Mouse (Mus musculus) spleen, postnatal 14 days (tissue): ENCODE results near the gene Acp4.
"Not testable (repeated sequence)": the region's sequence is repeated elsewhere in the genome, so short reads cannot be mapped to it uniquely, and the experiment has no call there.

Experiments
- DNase-seq, 2 experiments: peaks; one replicate each; pipeline ENCODE4 v3.0.0; 2021 to 2022; ENCODE audit warnings: low spot score in 2 of 2

The Acp4 gene

DNA sequence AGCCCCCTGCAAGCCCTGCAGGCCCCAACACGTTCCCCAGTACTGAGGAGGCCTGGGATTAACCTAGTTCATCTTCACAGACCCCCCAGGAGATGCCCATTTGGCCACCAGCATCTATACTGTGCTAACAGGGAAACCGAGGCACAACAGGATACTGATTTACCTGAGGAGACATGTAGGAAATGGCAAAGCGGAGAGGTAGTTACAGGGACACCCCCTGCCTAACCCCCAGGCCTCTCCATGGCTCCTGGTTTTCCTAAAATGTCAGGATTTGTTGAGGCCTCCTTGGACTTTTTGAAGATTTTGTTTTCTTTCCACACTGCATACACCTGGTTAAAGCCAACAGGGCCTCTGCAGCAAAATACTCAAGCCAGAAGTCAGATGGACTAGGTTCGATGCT lies at the start of gene Acp4:
Gene Acp4, minus strand, starts transcription at position 101 of the 400 bp plus-strand sequence.
- DNase-seq: no peak

DNA sequence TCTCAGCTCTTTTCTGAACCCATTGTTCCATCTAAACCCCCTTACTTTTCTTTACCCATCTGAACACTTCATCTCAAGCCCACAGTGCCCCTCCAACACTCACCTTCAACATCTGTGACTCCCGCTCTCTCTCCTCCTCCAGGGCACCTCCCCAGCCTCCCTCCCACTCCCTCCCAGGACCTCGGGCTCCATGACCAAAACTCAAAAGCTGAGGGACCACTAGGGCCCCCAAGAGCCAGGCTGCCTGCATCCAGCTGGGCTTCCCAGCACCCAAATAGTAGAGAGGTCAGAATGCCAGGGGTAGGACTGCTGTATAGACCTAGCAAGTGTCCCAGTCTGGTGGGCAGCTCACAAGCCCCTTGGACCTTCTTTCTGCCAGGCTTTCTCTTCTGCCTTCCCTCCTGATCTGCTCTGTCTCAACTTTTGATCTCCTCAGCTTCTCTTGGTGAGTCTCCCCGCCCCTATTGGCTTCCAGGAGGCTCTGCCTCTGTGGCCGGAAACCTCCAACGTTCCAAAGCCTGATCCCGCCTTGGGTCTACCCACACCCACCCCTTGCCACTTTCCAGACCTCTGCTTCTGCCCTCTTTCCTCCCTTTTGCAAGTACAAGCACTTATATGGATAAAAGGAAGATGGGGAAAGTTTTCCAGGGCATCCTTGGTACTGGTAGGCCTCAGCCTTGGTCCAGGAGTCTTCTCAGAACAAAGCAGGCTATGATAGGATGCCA lies 49.5 kb upstream of the Acp4 start, which contains the start of gene Clec11a:
Gene Clec11a, minus strand, starts transcription at position 387 of the 725 bp plus-strand sequence.
- DNase-seq: no peak

DNA sequence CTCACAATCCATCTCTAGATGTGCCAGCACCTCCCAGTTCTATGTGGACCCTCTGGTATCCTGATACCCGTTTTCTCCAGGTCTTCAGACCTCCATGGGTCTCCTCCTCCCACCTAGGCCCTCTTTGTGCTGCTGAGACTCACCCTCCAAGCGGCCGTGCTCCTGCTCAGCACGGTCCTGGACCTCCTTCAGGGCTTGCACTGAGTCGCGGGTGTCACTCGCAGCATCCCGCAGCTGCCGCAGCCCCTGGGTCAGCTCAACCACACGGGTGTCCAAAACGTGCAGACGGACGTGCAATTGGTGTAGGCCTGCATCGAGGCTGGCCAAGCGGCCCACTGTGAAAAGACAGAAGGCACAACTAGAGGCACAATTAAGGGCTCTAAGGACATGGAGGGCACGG lies 48.5 kb upstream of the Acp4 start:
- no peak for DNase-seq

DNA sequence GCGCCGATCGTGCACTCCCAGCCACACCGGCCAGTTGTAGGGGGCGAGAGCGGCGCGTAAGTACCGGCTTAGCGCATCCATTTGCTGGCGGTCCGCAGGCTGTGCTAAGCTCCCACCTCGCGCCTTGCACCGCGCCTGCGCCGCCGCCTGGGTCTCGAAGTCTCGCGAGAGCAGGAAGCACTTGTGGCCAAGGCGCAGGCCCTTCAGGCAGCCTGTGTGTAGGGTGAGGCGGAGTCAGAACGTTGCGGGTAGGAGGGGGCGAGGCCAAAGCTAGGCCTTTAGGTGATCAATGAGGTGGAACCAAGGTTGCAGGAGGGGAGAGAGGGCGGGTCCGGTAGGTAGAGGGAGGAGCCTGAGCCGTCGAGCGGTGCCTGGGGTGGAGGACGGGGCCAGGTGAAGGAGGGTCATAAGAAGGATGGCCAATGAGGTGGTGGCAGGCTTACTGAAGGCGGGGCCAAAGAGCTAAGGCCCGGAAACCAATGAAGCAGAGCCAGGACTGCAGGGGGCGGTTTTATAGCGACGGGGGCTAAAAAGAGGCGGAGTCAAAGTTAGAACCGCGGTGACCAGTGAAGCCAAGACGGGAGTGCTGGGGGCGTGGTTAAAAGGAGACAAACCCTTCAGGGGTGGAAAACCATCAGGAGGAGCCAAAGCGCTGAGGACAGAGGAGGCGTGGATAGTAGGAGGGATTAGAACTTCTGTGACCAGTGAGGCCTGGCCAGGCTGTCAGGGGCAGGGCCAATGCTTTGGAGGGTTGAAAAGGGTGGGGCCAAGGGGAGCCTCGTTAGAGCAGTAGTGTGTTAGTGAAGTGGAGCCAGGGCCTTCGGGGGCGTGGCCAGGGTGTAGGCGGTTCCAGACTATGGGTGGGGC lies 47.8 kb upstream of the Acp4 start:
- DNase-seq: peak; percentile 75 to 84

DNA sequence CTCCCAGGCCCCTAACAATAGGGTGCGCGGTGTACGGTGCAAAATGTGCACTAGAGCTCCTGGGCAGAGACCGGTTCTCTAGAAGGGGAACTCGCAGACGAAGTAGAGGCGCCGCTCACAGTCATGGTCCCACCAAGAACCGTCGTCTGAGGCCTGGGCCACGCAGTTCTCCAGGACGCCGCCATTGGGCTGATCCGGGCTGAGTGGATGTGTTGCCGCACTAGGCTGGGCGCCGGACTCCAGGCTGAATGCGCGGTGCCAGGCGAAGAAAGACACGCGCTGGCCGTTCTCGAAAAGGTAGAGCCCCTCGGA lies 47.2 kb upstream of the Acp4 start:
- DNase-seq: no peak

DNA sequence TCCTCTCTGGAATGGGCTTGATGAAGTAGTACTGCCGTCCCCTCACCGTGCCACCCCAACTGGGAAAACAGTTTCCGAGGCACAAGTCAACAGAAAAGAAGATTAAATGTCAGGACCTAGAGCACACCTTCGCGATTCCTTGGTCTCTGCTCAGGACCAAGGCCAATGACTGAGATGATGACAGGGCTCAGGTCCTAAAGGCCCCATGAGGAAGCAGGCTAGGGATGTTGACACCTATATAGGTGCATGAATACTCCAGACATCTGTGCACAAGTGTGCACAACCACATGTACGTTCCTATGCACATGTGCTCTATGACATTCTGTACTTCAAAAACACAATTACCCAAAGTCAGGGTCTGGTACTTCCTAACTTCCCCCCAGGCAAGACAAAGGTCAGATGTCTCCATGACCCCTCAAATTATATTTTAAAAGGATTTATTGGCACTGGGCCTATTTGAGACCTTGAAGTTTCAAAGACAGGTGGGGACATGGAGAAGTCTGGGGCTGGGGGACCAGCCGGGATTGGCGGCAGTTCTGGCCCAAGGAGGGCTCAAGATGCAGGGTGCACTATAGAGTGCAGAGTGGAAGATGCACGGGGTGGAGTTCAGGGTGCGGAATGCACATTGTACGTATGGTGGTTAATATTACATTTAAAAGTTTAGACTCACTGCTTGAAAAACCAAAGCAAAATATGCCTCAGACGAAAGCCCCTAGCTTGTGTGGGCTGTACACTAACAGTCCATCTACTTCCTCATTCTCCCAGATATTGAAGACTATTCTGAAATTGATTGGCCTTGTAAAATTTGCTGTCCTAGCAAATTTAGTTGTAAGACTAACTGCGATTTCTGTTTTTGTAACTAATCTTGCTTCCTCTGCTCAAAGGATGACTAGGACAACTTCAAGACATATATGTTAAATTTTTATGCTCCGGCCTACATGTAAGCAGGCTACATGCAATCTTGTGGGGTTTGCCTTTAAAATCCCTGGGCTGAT lies 46.5 kb upstream of the Acp4 start:
- no peak for DNase-seq

DNA sequence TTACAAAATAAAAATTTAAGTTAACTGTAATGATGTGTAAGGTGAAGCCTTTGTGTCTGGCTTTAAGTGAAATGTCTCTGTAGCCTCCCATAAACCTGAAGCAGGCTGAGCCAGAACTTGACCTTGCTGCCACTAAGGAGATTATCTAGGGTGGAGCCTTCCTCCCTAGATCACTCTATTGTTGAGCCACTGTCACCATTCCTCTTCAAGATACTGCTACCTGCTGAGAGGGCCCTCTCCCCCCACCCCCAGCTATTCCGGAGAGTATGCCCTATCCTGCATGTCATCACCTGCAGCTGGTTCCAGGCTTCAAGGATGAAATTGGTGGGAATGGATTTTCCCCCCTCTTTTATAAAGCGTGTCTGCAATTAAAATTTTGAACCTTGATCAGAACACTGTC lies 40.3 kb upstream of the Acp4 start:
- not testable (repeated sequence) for DNase-seq

DNA sequence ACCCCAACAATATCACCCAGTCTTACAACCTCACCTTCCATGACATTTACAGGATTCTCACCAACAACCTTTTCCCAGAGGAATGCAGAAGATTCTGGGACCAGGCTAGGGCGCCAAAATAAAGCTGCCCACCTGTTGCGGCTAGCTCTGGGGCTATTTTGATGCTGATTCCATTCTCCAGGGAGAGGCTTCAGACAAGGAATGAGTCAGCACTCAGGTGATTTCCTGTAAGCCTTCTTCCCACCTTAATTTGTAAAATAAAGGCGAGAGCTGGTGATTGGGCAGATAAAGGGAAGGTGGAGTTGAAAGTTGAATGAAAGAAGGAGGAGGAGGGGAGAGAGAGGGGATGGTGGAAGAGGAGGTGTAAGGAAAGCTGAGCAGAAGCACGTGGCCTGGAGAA lies 34.2 kb upstream of the Acp4 start:
- no peak for DNase-seq

DNA sequence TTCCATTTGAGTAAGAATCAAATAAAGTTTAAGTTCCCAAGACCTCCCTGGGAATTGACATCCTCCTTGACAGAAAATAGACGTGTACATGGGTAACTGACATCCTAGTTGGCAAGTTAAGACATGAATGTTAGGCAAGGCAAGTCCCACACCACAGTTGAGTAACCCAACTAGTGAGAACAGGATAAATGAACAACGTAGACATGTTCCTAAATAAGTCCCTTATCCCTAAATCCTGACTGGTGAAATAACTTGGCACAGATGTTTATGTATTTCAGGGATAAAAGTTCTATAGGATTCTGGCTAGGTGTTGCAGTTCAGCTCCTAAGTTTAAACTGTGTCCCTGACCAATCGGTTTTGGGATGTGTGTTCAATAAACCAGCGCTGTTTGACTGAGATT lies 33.8 kb upstream of the Acp4 start:
- no peak for DNase-seq

DNA sequence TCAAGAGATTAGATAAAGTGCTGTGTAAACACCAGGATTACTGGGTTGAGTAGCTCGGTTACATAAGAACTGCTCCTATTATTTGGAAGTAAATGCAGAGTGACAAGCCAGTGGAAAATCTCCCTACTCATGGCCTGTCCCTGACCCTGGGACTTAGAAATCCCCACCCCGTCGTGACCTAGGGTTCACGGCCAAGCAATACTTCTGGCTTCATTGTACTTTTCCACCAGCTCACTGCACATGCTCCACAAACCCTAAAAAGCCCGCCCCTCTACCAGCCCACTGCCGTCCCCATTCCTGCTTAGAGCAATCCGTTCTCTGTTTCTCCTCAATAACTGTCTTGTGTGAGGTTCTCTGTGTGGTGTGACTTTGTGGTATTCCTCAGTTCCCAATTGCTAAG lies 30.6 kb upstream of the Acp4 start:
- no peak for DNase-seq

DNA sequence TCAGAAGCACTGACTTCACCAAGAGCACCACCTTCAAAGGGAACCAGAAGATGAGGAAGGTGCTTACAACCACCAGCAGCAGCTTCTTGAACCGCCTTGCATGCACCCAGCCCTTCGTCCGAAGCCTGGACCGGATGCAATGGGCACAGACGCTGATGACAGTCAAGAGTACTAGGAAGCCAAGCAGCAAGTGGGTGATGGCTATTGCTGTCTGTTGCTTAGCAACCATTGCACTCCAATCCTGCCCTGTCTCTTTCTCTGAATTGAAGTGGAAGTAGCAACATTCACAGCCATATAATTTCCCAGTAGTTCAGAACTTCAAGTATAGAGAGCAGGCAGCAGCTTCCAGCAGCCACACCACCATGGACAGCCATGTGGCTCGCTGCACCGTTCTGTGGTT lies 24.4 kb upstream of the Acp4 start:
- DNase-seq: no peak

DNA sequence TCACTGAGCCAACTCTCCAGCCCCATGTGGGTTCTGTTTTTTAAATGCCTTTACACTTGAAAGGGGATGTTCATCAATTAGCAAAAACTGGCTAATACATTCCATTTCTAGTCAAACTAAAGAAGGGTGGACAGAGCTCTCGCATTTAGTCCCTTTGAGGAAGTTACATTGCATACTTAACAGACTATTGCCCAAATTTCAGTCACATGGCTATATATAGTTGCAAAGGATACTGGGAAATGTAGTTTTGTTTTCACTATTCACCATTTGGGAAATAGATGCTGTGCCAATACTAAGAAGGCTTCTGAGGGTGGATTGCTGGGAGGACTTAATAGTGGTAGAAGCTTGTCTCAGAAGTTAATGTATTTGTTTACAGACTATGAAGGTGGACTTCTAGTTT lies 23.8 kb upstream of the Acp4 start:
- no peak for DNase-seq

DNA sequence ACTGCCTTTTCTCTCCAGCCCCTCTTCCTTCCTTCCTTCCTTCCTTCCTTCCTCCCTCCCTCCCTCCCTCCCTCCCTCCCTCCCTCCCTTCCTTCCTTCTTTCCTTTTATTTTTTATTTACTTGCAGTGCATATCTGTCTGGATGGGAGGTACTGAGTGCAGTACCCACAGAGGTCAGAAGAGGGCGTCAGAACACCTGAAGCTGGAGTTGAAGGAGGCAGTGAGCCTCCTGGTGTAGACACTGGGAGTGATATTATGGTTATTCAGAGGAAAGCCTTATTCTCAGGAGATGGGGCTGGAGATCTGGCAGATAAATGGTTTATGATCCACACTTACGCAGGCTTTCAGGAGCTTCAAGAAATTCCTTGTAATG lies 20.1 kb upstream of the Acp4 start:
- peak in 1 of 2 experiments; percentile 23 for DNase-seq

DNA sequence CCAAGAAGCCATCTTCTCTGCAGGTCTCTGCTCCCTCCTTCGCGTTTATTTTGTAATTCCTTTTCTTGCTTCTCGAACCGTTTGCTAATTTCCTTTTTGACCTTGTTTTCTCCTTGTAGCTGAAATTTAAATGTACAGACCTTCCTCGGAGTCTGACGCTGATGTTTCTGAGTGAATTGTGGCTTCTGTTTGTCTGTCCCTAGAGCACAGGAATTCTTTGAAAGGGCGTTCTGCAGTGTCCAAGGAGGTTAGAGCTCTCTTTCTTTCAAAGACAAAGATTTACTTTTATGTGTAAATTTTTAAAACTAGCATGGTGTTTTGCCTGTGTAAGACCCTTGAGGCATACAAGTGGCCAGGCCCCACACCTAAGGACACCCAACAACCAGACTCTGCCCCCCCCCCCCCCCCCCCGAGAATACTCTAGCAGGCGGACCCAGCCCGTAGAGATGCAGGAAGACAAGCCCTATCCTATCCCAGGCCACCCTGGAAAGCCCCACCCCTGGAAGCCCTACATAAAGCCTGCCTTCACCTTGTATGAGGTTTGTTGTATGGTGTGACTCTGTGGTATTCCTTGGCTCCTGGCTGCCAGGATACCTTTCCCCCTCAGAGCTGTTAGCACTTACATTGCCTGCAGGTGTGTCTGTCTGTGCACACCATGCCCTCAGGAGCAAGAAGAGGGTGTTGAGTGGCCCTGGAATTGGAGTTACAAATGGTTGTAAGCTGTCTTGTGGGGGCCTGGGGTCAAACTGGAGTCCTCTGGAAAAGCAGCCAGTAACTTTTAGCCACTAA lies 19.5 kb upstream of the Acp4 start:
- DNase-seq: no peak

DNA sequence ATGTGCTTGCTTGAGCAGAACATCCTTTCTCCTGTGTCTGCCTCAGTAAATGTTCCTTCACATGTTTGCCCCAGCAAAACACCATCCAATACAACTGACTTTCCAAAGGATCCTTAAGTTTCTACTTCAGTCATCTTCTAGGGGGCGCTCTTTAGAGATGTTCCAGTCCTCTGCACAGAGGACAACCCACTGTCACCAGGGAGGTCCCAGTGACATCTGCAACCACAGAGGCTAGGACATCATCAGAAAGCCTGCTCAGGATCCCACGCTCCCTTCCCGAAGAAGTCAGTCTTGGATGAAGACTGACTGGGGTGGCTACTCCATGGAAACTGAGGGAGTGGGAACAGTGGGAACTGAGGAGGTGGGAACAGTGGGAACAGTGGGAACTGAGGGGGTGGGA lies 18.4 kb upstream of the Acp4 start:
- DNase-seq: no peak

DNA sequence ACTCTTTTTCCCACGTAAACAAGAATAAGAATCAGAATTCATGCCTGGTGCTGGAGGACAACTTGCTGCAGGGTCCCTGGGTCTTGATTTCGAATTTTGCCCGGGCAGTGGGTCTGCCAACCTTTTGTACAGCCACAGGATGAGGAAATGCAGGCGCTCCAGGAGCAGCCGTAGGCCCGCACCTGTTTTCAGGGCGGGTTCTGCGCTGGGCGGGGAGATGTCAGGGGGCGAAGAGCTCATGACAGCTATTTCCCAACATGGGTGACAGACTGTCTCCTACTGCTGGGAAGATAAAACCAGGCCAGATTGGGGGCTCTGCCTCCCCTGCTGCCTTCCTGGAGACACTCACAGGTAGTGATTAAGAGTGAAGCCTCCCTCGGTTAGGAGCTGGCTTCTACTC lies 16.9 kb upstream of the Acp4 start:
- DNase-seq: no peak

DNA sequence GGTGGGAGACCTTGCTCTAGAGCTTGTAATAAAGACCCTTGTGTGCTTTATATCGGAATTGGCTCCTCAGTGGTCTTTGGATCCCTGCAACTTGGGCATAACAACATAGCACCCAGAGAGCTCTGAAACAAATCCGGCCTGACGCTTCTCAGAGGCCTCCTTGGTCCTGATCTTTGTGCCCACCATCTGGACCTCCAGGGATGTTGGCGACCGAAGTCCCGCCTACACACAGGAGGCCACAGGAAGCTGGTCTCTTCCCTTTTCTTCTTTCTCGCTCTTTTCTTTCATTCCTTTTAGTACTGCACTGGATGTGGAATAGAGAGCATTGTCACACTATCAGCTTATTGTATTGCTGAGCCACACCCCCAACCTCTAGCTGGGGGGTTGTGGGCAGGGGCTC lies 16.3 kb upstream of the Acp4 start:
- no peak for DNase-seq

DNA sequence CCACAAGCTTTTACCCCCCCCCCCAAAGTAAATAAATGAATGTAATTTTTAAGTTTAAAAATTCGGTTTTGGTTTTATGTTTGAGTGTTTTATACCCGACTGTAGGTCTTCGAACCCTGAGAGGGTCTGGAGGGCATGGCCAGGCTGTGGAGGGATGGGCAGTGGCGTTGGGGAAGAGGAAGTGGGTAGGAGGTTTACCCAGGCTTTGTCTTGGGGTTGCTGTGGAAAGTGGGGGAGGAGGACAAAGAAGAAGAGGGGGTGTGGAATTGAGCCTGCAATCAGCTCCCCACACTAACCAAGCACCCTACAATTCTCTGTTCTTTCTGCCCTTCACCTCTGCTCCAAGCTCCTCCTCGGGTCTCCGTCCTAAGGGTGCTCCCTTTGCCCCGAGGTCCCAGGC lies 15.4 kb upstream of the Acp4 start:
- DNase-seq: no peak

DNA sequence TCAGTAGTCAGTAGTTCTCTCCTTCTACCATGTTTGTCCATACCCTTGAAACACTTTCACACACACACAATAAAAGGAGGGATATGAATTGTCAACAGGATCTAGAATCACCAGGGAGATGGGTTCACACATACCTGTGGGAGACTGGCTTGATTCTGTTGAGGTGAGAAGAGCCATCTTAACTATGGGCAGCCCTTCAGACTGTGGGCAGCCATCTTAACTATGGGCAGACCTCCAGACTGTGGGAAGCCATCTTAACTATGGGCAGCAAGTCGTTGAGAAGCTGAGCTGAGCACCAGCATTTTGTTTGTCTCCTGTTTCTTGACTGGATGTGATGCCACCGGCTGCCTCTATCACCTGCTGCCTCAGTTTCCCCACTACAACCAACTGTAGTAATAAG lies 14.1 kb upstream of the Acp4 start:
- DNase-seq: no peak

DNA sequence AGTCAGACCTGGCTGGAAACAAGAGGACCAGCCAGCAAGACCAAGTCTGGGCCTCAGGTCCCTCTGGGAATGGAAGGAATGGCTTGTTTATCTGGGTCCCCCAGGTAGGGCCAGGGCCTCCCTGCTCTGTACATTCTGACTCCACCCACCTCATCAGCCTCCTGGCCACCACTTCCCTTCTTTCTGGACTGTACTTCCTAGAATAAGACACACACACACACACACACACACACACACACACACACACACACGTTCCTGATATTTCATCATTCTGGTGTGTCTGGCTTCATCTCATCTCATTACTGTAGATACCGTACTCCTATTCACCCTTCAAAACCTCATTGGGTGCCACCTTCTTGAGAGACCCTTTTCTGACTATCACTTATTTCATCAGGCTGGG lies 12.2 kb upstream of the Acp4 start:
- DNase-seq: no peak

DNA sequence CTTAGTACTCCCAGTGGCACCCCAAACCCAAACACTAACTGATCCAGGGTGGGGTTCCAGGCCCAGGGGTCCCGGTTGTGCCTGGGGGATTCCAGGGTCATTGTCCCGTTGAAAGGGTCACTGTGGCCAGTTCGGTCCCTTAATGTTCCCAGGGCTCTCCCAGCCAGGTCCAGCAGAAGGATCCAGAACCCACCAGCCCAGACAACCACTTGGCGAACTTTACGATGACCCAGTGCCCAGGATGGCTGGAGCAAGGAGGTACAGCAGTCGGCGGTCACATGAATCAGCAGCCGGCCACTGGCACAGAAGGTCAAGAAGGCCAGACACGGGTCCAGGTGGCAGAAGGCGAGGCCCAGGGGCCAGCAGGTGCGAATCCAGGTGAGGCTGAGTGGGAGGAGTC lies 10.9 kb upstream of the Acp4 start:
- no peak for DNase-seq
